Mouse (Mus musculus) limb, embryonic 13.5 days (tissue): ENCODE measurements around the gene Rere. TPM values are rescaled to one million over a fixed set of nuclear protein-coding genes. Genes with fewer than 3 reads are reported as not detected.
A peak's percentile ranks its signal among the peaks of the same experiment; 100 is the strongest.

Experiments used
- ATAC-seq: fragments of 200-750 bp; cut with Nextera tagmentation; 2 replicates; pipeline ENCODE4 v1.8.0; 2017; ENCODE audit warnings: low read depth, moderate number of reproducible peaks, moderate TSS enrichment; ENCODE audit not compliant: low FRiP score
- H3K27ac ChIP-seq: fragments of 300-500 bp; sonication (generic); 2 replicates; pipeline ENCODE4 v1.5.1; 2015; ENCODE audit warnings: inconsistent platforms, mild to moderate bottlenecking, moderate library complexity
- H3K27me3 ChIP-seq: fragments of 300-500 bp; sonication (generic); 2 replicates; pipeline ENCODE4 v1.6.1; 2015; ENCODE audit warnings: mild to moderate bottlenecking, inconsistent platforms
- H3K36me3 ChIP-seq: fragments of 300-500 bp; sonication (generic); 2 replicates; pipeline ENCODE4 v1.6.1; 2015; ENCODE audit warnings: inconsistent platforms, mild to moderate bottlenecking, moderate library complexity
- H3K4me1 ChIP-seq: fragments of 300-500 bp; sonication (generic); 2 replicates; pipeline ENCODE4 v1.6.1; 2015; ENCODE audit warnings: inconsistent platforms
- H3K4me2 ChIP-seq: fragments of 300-500 bp; sonication (generic); replicated peaks from 2 replicates; pipeline ENCODE4 v1.6.1; 2015; ENCODE audit warnings: inconsistent platforms, mild to moderate bottlenecking, moderate library complexity
- H3K4me3 ChIP-seq: fragments of 300-500 bp; sonication (generic); 2 replicates; pipeline ENCODE4 v1.5.1; 2015; ENCODE audit warnings: moderate library complexity, mild to moderate bottlenecking, inconsistent platforms
- H3K9ac ChIP-seq: fragments of 300-500 bp; sonication (generic); 2 replicates; pipeline ENCODE4 v1.6.1; 2015; ENCODE audit warnings: mild to moderate bottlenecking, inconsistent platforms
- H3K9me3 ChIP-seq: fragments of 300-500 bp; sonication (generic); 2 replicates; pipeline ENCODE4 v1.6.1; 2016; ENCODE audit warnings: inconsistent platforms
- WGBS: fragments of 180-500 bp; shearing (Covaris S2); methylation state at CpG from one replicate; pipeline ENCODE4 v1.1.7; 2015; 5-methylcytosine and 5-hydroxymethylcytosine counted together
- polyA plus RNA-seq: library from polyadenylated mRNA; unstranded; fragments of >200 nt; fragmentation: Nextera tagmentation; extraction: Ambion mirVana; gene quantifications from 2 replicates; pipeline ENCODE4 v1.2.1, GENCODE M21; 2015

The Rere gene
- 24.1 and 24.2 TPM in 2 replicates for polyA plus RNA-seq

- Histone ChIP-seq H3K4me1 (peaks cover 35% of the 10 kb centered on the region), H3K36me3 (no peaks in the 10 kb centered on the region), H3K27me3 (no peaks in the 10 kb centered on the region), H3K4me2 (peak within 1 kb of the TSS; percentile 76), H3K27ac (peak within 1 kb of the TSS; percentile 99), H3K9ac (peak within 1 kb of the TSS; percentile 100), H3K9me3 (no peaks in the 10 kb centered on the region), H3K4me3 (peak within 1 kb of the TSS; percentile 97)
- under 1% methylated on average over 60 of the region's 60 CpGs for WGBS
- ATAC-seq = peak; percentile 99
These were observed at the start of gene Rere for GRCm38 (mm10) chr4:150281018-150281761. TSS of gene Rere (plus strand) at chr4:150281646.

- Histone ChIP-seq H3K9ac (no peak overlapping the region), H3K27ac (no peak overlapping the region)
- WGBS = 48% methylated on average over 8 of the region's 8 CpGs
These were observed 49.6 kb upstream of the Rere start for GRCm38 (mm10) chr4:150231871-150232270.

GRCm38 (mm10) chr4:150234599-150235327, 46.7 kb upstream of the Rere start:
- H3K4me2 ChIP-seq = no peak overlapping the region
- no peak for ATAC-seq
- H3K9me3 ChIP-seq = no peaks in the 10 kb centered on the region
- H3K4me3 ChIP-seq = no peak overlapping the region
- H3K27me3 ChIP-seq = no peaks in the 10 kb centered on the region
- 0 out of 2 replicates have a peak, but pooled peaks cover 5% of the 10 kb centered on the region for H3K36me3 ChIP-seq
- 0 out of 2 replicates have a peak overlapping the region, but pooled peaks have one; percentile 31 for H3K9ac ChIP-seq
- peak overlapping the region; percentile 77 for H3K27ac ChIP-seq
- peaks cover 56% of the 10 kb centered on the region for H3K4me1 ChIP-seq
- 31% methylated on average over 8 of the region's 8 CpGs for WGBS

More at GRCm38 (mm10) chr4:150231871-150232270, 49.6 kb upstream of the Rere start:
- no peak overlapping the region for H3K4me3 ChIP-seq
- no peaks in the 10 kb centered on the region for H3K9me3 ChIP-seq
- no peaks in the 10 kb centered on the region for H3K36me3 ChIP-seq
- H3K27me3 ChIP-seq = no peaks in the 10 kb centered on the region
- no peak for ATAC-seq
- peaks cover 51% of the 10 kb centered on the region for H3K4me1 ChIP-seq
- H3K4me2 ChIP-seq = no peak overlapping the region

GRCm38 (mm10) chr4:150235585-150235984, 45.9 kb upstream of the Rere start:
- peaks cover 57% of the 10 kb centered on the region for H3K4me1 ChIP-seq
- 77% methylated on average over 4 of the region's 4 CpGs for WGBS
- H3K27me3 ChIP-seq = no peaks in the 10 kb centered on the region
- H3K27ac ChIP-seq = peak overlapping the region; percentile 77
- peaks cover 11% of the 10 kb centered on the region for H3K36me3 ChIP-seq
- H3K9ac ChIP-seq = no peak overlapping the region
- no peak overlapping the region for H3K4me3 ChIP-seq
- ATAC-seq = no peak
- no peak overlapping the region for H3K4me2 ChIP-seq
- no peaks in the 10 kb centered on the region for H3K9me3 ChIP-seq

- H3K4me1 ChIP-seq = peaks cover 56% of the 10 kb centered on the region
- no peaks in the 10 kb centered on the region for H3K9me3 ChIP-seq
- peak overlapping the region; percentile 98 for H3K27ac ChIP-seq
- no peaks in the 10 kb centered on the region for H3K27me3 ChIP-seq
- H3K4me2 ChIP-seq = peak overlapping the region; percentile 77
- no peak for ATAC-seq
- 81% methylated on average over 8 of the region's 8 CpGs for WGBS
- H3K4me3 ChIP-seq = peak overlapping the region; percentile 84
- peaks cover 15% of the 10 kb centered on the region for H3K36me3 ChIP-seq
- peak overlapping the region; percentile 95; the same call in 1 of the 2 replicates for H3K9ac ChIP-seq
These were observed 45.4 kb upstream of the Rere start for GRCm38 (mm10) chr4:150236031-150236430.

GRCm38 (mm10) chr4:150236521-150237481, 44.6 kb upstream of the Rere start, which contains the start of gene Eno1:
TSS of gene Eno1 (plus strand) at chr4:150236721.
- Histone ChIP-seq H3K27ac (peak within 1 kb of the TSS; percentile 98), H3K4me2 (peak within 1 kb of the TSS; percentile 77), H3K9me3 (no peaks in the 10 kb centered on the region), H3K4me3 (peak within 1 kb of the TSS; percentile 84), H3K36me3 (peaks cover 22% of the 10 kb centered on the region), H3K4me1 (peaks cover 56% of the 10 kb centered on the region), H3K9ac (peak within 1 kb of the TSS; percentile 95), H3K27me3 (no peaks in the 10 kb centered on the region)
- ATAC-seq = peak; percentile 96
- under 1% methylated on average over 75 of the region's 78 CpGs for WGBS

- H3K27me3 ChIP-seq = no peaks in the 10 kb centered on the region
- H3K4me3 ChIP-seq = peak overlapping the region; percentile 84
- peaks cover 60% of the 10 kb centered on the region for H3K4me1 ChIP-seq
- ATAC-seq = no peak
- H3K9me3 ChIP-seq = no peaks in the 10 kb centered on the region
- under 1% methylated on average over 21 of the region's 21 CpGs for WGBS
- H3K4me2 ChIP-seq = peak overlapping the region; percentile 77
- peak overlapping the region; percentile 98 for H3K27ac ChIP-seq
- peaks cover 32% of the 10 kb centered on the region for H3K36me3 ChIP-seq
- peak overlapping the region; percentile 95 for H3K9ac ChIP-seq
These were observed 43.6 kb upstream of the Rere start for GRCm38 (mm10) chr4:150237636-150238361.

GRCm38 (mm10) chr4:150238433-150239086, 42.9 kb upstream of the Rere start:
- H3K9me3 ChIP-seq = no peaks in the 10 kb centered on the region
- WGBS = 3% methylated on average over 3 of the region's 3 CpGs
- no peak for ATAC-seq
- peak overlapping the region; percentile 77 for H3K4me2 ChIP-seq
- H3K4me3 ChIP-seq = peak overlapping the region; percentile 84
- peaks cover 66% of the 10 kb centered on the region for H3K4me1 ChIP-seq
- H3K27me3 ChIP-seq = no peaks in the 10 kb centered on the region
- H3K36me3 ChIP-seq = peaks cover 40% of the 10 kb centered on the region
- H3K9ac ChIP-seq = peak overlapping the region; percentile 95
- peak overlapping the region; percentile 98; the same call in 1 of the 2 replicates for H3K27ac ChIP-seq

- no peak for ATAC-seq
- H3K9ac ChIP-seq = peak overlapping the region; percentile 95
- 22% methylated on average over 5 of the region's 5 CpGs for WGBS
- H3K27me3 ChIP-seq = no peaks in the 10 kb centered on the region
- H3K9me3 ChIP-seq = no peaks in the 10 kb centered on the region
- H3K4me2 ChIP-seq = peak overlapping the region; percentile 77
- H3K4me3 ChIP-seq = peak overlapping the region; percentile 84
- peaks cover 66% of the 10 kb centered on the region for H3K4me1 ChIP-seq
- no peak overlapping the region for H3K27ac ChIP-seq
- peaks cover 45% of the 10 kb centered on the region for H3K36me3 ChIP-seq
These were observed 42.4 kb upstream of the Rere start for GRCm38 (mm10) chr4:150239087-150239480.

GRCm38 (mm10) chr4:150239503-150239902, 41.9 kb upstream of the Rere start:
- Histone ChIP-seq H3K9me3 (no peaks in the 10 kb centered on the region), H3K4me2 (peak overlapping the region; percentile 77), H3K4me3 (peak overlapping the region; percentile 84), H3K27me3 (no peaks in the 10 kb centered on the region), H3K27ac (peak overlapping the region; percentile 22; the same call in 1 of the 2 replicates), H3K36me3 (peaks cover 49% of the 10 kb centered on the region), H3K4me1 (peaks cover 66% of the 10 kb centered on the region), H3K9ac (peak overlapping the region; percentile 95)
- 26% methylated on average over 6 of the region's 6 CpGs for WGBS
- no peak for ATAC-seq
